Mouse (Mus musculus) neural tube, embryonic 14.5 days (tissue): ENCODE measurements around the gene Colq. TPM values are rescaled to one million over a fixed set of nuclear protein-coding genes. Genes with fewer than 3 reads are reported as not detected.
A peak's percentile ranks its signal among the peaks of the same experiment; 100 is the strongest.

Experiments
- ATAC-seq: fragments of 200-750 bp; cut with Nextera tagmentation; 2 replicates; pipeline ENCODE4 v1.8.0; 2017; ENCODE audit warnings: low read depth, mild to moderate bottlenecking, moderate TSS enrichment, moderate library complexity
- H3K27ac ChIP-seq: fragments of 300-500 bp; sonication (generic); 2 replicates; pipeline ENCODE4 v1.5.1; 2014; ENCODE audit warnings: low read depth, mild to moderate bottlenecking, control low read depth, low read length, moderate library complexity, mixed read lengths
- H3K27me3 ChIP-seq: fragments of 300-500 bp; sonication (generic); 2 replicates; pipeline ENCODE4 v1.6.1; 2014; ENCODE audit warnings: low read length; ENCODE audit not compliant: control insufficient read depth, insufficient read depth
- H3K36me3 ChIP-seq: fragments of 300-500 bp; sonication (generic); 2 replicates; pipeline ENCODE4 v1.6.1; 2014; ENCODE audit warnings: low read length, mixed read lengths; ENCODE audit not compliant: control insufficient read depth, insufficient read depth
- H3K4me1 ChIP-seq: fragments of 300-500 bp; sonication (generic); 2 replicates; pipeline ENCODE4 v1.6.1; 2014; ENCODE audit warnings: low read length; ENCODE audit not compliant: control insufficient read depth, insufficient read depth
- H3K4me2 ChIP-seq: fragments of 300-500 bp; sonication (generic); 2 replicates; pipeline ENCODE4 v1.6.1; 2014; ENCODE audit warnings: mild to moderate bottlenecking, low read depth, low read length, control low read depth
- H3K4me3 ChIP-seq: fragments of 300-500 bp; sonication (generic); 2 replicates; pipeline ENCODE4 v1.5.1; 2014; ENCODE audit warnings: low read depth, low read length, control low read depth, mixed read lengths
- H3K9ac ChIP-seq: fragments of 300-500 bp; sonication (generic); replicated peaks from 2 replicates; pipeline ENCODE4 v1.6.1; 2014; ENCODE audit warnings: low read depth, mild to moderate bottlenecking, control low read depth, low read length, mixed read lengths
- H3K9me3 ChIP-seq: fragments of 300-500 bp; sonication (generic); 2 replicates; pipeline ENCODE4 v1.6.1; 2016; ENCODE audit warnings: low read length; ENCODE audit not compliant: control insufficient read depth
- WGBS: fragments of 180-500 bp; shearing (Covaris S2); extraction: QIAGEN DNeasy Blood & Tissue Kit; methylation state at CpG from one replicate; pipeline ENCODE4 v1.1.7; 2014; 5-methylcytosine and 5-hydroxymethylcytosine counted together
- polyA plus RNA-seq: library from polyadenylated mRNA; unstranded; fragments of >200 nt; fragmentation: Nextera tagmentation; extraction: Ambion mirVana; gene quantifications from 2 replicates; pipeline ENCODE4 v1.2.1, GENCODE M21; 2014

Colq gene
- polyA plus RNA-seq, 1 experiment from 2014 or later: 0.23 TPM

DNA sequence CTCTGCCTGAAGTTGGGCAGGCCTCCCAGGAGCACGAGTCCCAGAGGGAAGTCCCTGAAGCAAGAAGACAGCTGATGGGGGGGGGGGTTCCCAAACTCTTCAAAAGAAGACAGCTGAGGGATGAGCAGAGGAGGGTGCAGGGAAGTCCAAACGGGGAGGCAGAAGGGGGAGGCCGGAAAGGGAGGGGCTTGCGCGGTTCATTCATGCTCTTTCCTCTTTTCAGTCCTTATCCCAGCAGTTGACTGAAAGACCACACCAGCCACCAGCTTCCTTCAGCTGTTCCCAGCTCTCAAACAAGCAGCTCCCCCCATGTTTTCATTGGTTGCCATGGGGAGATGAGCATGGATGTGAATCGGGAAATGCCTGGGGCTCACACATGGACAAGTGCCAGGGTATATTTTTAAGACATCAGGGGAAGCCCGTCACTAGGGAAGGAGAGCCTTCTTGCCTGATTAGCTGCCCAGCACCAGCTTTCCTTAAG lies 22.0 kb downstream of the Colq start:
- WGBS: 46% methylated on average over 7 of the region's 7 CpGs
- Histone ChIP-seq H3K9me3 (no peaks in the 10 kb centered on the region), H3K27me3 (no peaks in the 10 kb centered on the region), H3K4me1 (no peaks in the 10 kb centered on the region), H3K36me3 (no peaks in the 10 kb centered on the region), H3K9ac (no peak overlapping the region), H3K4me2 (no peak overlapping the region), H3K4me3 (no peak overlapping the region), H3K27ac (no peak overlapping the region)
- peak; percentile 24; the same call in 1 of the 2 replicates for ATAC-seq

DNA sequence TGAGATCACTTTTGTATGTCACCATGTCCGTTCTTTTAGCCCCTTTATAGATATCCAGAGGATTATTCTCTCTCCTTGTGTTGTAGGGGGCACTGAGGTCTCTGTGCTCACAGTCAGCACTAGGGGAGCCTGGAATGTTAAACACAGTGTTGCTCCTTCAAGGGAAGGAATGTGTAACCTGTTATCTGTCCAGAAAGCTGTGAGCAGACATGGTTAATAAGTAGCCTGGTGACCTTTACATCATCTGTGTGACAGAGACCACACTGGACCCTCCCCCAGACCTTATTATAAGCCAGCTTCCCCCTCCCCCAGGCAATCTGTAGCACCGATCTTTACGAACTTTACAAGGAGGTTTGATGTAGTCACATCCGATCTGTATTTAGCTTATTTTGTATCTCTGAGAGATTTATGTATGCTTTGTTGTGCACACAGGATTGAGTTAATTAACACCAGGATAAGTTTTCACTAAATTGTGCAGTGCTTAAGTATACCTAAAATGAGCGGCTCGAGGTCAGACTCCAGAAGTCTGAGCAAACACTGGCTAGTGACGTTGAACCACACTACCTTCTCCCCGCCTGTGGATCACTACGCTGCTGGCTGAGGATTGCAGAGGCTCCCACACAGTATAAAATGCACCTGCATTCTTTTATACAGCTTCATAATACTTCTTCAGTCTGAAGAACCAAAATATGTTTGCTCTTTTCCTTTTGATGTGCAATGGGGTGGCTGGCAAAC lies 25.5 kb downstream of the Colq start:
- 78% methylated on average over 9 of the region's 9 CpGs for WGBS
- Histone ChIP-seq H3K4me1 (no peaks in the 10 kb centered on the region), H3K27me3 (no peaks in the 10 kb centered on the region), H3K9me3 (no peaks in the 10 kb centered on the region), H3K4me2 (no peak overlapping the region), H3K9ac (no peak overlapping the region), H3K4me3 (no peak overlapping the region), H3K36me3 (no peaks in the 10 kb centered on the region), H3K27ac (no peak overlapping the region)
- ATAC-seq: no peak

DNA sequence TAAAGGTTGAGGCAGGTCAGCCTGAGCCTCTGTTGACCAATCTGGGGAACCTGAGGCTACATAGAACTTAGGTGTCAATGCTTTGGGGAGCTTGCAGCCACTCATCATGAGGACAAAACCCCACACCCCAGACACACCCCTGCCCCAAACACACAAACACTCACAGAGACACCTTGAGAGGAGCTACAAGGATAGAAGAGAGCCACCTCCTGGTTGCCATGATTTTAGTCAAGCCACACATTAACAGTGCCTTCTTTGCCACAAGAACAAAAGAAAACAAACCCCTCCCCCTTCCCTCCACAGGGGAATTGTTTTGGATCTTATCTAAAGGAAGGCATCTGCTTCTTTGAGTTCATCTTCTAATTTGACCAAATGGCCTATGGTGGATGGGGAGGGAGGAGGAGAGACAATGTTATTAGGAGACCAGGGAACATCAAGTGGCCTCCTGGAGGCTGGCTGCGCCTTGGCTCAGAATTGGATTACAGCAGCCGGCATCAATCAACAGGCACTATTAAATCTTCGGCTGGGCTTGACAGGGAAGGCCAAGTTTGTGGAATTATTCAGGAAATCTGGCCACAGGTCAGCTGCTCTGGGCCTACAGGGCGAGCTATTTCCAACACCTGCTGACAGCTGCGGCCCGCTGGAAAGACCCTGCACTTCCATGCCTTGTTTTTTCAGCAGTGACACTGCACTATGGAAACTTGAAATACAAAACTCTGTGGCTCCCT lies 26.5 kb downstream of the Colq start:
- no peak for ATAC-seq
- Histone ChIP-seq H3K9me3 (no peaks in the 10 kb centered on the region), H3K4me3 (no peak overlapping the region), H3K27me3 (no peaks in the 10 kb centered on the region), H3K27ac (no peak overlapping the region), H3K36me3 (no peaks in the 10 kb centered on the region), H3K4me1 (no peaks in the 10 kb centered on the region), H3K4me2 (no peak overlapping the region), H3K9ac (no peak overlapping the region)
- 45% methylated on average over 6 of the region's 6 CpGs for WGBS

DNA sequence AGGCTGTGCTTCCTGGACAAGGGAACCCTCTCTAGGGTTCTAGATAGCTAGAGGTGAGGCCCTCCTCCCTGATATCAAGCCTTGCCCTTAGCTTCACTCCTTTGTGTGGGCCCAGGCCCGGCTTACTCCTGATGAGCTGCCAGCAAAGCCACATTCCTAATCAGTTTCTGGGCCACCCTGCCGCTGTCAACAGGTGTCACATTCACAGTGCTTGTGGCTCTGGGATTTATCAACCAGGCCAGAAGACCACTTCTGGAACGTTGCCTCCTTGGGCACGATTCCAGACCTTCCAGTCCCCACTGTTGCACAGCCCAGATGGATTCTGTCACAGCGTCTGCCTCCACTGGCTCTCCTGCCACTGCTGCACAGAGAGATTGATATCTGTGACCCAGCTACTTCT lies 30.3 kb downstream of the Colq start:
- ATAC-seq: no peak
- no peak overlapping the region for H3K4me3 ChIP-seq
- no peaks in the 10 kb centered on the region for H3K27me3 ChIP-seq
- H3K36me3 ChIP-seq: no peaks in the 10 kb centered on the region
- H3K4me2 ChIP-seq: no peak overlapping the region
- no peaks in the 10 kb centered on the region for H3K4me1 ChIP-seq
- H3K9me3 ChIP-seq: no peaks in the 10 kb centered on the region
- H3K27ac ChIP-seq: no peak overlapping the region
- H3K9ac ChIP-seq: no peak overlapping the region
- WGBS: 59% methylated on average over 5 of the region's 5 CpGs

DNA sequence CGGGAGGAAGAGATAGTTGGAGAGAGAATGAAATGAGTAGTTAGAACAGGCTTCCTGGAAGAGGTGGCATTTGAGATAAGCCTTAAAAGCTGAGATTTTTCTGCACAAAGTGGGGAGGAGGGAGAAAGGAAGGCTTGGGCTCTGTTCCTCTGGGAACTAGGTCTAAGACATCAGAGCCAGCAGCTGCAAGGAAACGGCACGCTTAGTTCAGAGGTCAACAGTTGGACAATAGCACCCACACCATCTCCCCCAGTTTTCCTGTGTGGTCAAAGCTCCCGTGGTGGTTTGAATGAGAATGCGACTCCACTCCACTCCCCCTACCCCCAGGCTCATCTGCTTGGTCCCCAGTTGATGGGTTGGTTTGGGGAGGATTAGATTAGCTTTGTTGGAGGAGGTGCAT lies 31.9 kb downstream of the Colq start:
- Histone ChIP-seq H3K4me3 (no peak overlapping the region), H3K27ac (no peak overlapping the region), H3K27me3 (no peaks in the 10 kb centered on the region), H3K9ac (no peak overlapping the region), H3K9me3 (no peaks in the 10 kb centered on the region), H3K4me2 (no peak overlapping the region), H3K4me1 (no peaks in the 10 kb centered on the region), H3K36me3 (no peaks in the 10 kb centered on the region)
- no peak for ATAC-seq
- WGBS: 49% methylated on average over 5 of the region's 5 CpGs

DNA sequence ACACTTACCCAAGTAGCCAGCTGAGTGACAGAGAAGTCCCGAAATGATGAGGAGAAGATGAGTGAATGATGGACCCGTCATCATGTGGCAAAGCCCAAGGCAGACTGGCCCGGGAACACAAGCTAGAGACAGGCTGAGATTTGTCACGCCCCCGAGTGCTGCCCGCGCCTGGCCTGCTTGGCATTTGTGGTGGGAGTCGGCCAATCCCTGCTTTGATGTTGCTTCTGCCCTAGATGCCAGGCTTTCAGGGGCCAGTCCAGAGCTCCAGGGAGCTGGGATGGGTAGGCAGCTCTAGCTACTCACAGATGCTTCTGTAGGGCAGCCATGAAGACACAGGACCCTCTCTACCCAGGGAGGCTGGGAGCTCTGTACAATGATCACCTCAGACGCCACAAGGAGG lies 33.4 kb downstream of the Colq start:
- no peaks in the 10 kb centered on the region for H3K9me3 ChIP-seq
- 70% methylated on average over 9 of the region's 9 CpGs for WGBS
- no peak overlapping the region for H3K4me2 ChIP-seq
- H3K36me3 ChIP-seq: no peaks in the 10 kb centered on the region
- H3K27me3 ChIP-seq: no peaks in the 10 kb centered on the region
- H3K9ac ChIP-seq: no peak overlapping the region
- no peaks in the 10 kb centered on the region for H3K4me1 ChIP-seq
- no peak for ATAC-seq
- H3K4me3 ChIP-seq: no peak overlapping the region
- no peak overlapping the region for H3K27ac ChIP-seq

DNA sequence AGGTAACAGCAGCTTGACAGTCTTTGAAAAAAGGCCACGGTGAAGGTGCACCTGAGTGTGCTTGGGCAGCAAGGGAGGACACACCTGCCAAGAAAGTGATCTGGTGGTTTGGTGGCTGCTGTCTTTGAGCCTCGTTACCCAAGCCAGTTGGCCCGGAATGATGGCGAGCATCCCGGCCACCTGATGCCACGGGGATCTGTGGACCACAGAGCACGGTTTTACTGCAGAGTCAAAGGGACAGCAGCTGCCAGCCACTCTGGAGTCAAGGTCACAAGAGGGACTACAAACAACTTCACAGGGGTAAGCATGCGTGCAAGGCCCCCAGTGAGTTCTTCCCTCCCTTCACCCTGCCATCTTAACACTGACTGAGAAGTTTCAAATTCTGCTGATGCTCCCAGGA lies 33.9 kb downstream of the Colq start:
- Histone ChIP-seq H3K9me3 (no peaks in the 10 kb centered on the region), H3K4me1 (no peaks in the 10 kb centered on the region), H3K4me2 (no peak overlapping the region), H3K27ac (no peak overlapping the region), H3K4me3 (no peak overlapping the region), H3K36me3 (no peaks in the 10 kb centered on the region), H3K9ac (no peak overlapping the region), H3K27me3 (no peaks in the 10 kb centered on the region)
- no peak for ATAC-seq
- WGBS: 88% methylated on average over 8 of the region's 8 CpGs

DNA sequence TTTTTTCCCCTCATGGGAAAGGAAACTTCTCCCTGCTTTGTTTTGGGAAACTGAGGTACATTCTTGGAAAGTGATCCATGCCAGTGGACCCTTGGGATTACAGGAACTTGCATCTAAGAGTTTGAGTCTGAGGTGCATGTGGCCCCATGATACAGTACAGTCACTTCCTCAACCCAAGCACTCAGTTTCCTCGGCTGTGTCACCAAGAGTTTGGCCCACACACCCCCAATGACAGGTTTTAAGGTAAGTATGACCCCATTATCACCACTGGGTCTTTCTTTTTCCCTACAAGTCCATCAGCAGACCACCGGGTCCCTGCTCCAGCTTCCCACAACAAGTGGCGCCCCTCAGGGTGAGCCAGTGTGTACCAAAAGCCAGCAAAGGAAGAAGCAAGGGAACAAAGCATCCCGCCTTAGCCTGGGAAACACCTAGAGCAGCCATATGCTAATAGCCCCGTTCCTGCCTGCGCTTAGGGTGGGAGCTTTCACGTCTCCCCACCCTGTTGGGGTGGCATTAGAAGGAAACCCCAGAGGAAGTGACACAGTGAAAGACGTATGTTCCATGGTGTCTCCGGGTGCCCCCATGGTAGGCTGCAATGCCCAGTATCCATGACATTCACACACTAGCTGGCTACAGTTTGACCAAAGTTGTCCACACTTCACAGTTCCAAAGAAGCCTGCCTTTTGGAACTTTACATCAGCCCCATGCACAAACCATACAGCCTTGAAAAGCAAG lies 34.5 kb downstream of the Colq start:
- ATAC-seq: no peak
- 84% methylated on average over 9 of the region's 9 CpGs for WGBS
- H3K27me3 ChIP-seq: no peaks in the 10 kb centered on the region

DNA sequence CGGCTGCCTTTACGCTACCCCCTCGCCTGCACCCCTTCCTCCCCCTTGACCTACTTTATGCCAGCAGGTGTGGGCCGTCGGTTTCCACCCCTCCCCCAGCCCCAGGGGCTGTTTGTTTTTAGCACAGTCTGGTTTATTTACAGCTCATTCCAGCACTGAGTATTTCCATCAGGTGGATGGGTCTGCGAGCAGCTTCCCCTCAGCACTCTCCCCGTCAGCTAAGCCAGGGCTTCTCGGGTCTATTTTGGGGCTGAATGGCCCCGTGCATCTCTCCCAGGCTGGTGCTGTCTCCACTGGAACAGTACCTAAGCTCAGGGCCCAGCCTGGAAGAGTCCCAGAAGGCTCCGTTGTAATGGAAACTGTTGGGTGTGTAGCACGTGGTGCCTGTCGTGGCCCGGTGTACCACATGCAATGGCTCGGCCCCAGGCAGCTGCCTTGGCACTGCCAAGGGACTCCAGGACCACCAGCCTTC lies 35.1 kb downstream of the Colq start:
- WGBS: 60% methylated on average over 14 of the region's 14 CpGs
- no peak overlapping the region for H3K4me3 ChIP-seq
- no peak for ATAC-seq

More for the DNA sequence above, 34.5 kb downstream of the Colq start:
- Histone ChIP-seq H3K27ac (no peak overlapping the region), H3K9me3 (no peaks in the 10 kb centered on the region), H3K4me3 (no peak overlapping the region), H3K9ac (no peak overlapping the region), H3K4me1 (no peaks in the 10 kb centered on the region), H3K36me3 (no peaks in the 10 kb centered on the region), H3K4me2 (no peak overlapping the region)

More for the DNA sequence above, 35.1 kb downstream of the Colq start:
- H3K27me3 ChIP-seq: no peaks in the 10 kb centered on the region
- H3K27ac ChIP-seq: no peak overlapping the region
- no peak overlapping the region for H3K4me2 ChIP-seq
- no peaks in the 10 kb centered on the region for H3K9me3 ChIP-seq
- H3K36me3 ChIP-seq: no peaks in the 10 kb centered on the region
- H3K4me1 ChIP-seq: no peaks in the 10 kb centered on the region
- H3K9ac ChIP-seq: no peak overlapping the region
